Mouse (Mus musculus): Measurements from ENCODE around the gene Thap4. TPM values are rescaled to one million over a fixed set of nuclear protein-coding genes. Genes with fewer than 3 reads are reported as not detected.

Gene Thap4
- polyA plus RNA-seq, 1 experiment from 2014 or later, result 47.2 TPM

GRCm38 (mm10) chr1:93691106-93691505 lies 63.6 kb downstream of the Thap4 start:
- Histone ChIP-seq H3K27me3 (replicated peaks) (no peaks in the 10 kb centered on the region), H3K36me3 (peaks cover 38% of the 10 kb centered on the region), H3K4me3 (no peak overlapping the region), H3K4me2 (no peak overlapping the region), H3K9ac (no peak overlapping the region), H3K27ac (ENCODE audit: poor library complexity, severe bottlenecking) (no peak overlapping the region), H3K9me3 (replicated peaks) (no peaks in the 10 kb centered on the region), H3K4me1 (replicated peaks) (peaks cover 34% of the 10 kb centered on the region)
- ATAC-seq (ENCODE audit: insufficient number of reproducible peaks, low FRiP score), result no peak
- WGBS, result 89% methylated on average over 8 of the region's 8 CpGs

DNA sequence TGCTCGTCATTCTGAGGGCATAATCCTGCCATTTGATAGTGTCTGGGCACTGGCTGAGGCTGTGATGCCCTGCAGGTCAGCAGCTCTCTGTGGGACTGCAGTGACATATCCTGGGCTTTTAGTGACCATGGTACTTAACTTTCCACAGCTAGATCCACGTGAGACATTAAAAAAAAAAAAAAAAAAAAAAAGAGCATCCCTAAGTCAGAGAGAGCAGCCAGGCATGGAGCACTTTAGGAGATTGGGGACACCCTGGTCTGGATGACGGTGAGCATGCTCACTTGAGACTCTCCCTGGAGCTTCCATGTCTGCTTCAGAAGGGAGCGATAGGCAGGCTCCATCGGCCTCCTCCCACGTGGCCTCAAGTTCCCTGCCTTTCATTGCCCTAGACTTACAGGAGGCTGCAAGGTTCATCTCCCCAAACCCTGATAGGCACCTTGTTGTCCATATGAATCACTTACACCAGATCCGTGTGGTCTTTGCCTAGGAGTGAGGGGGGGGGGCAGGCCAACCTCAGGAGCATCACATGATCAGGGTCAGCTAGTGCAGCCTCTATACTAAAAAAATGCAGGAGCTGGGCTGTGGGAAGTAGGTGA lies 64.7 kb downstream of the Thap4 start:
- H3K27ac ChIP-seq (ENCODE audit: poor library complexity, severe bottlenecking), result no peak overlapping the region
- H3K4me2 ChIP-seq, result no peak overlapping the region
- H3K27me3 ChIP-seq (replicated peaks), result no peaks in the 10 kb centered on the region
- no peak overlapping the region for H3K4me3 ChIP-seq
- no peak for ATAC-seq (ENCODE audit: insufficient number of reproducible peaks, low FRiP score)
- no peak overlapping the region for H3K9ac ChIP-seq
- peaks cover 29% of the 10 kb centered on the region for H3K4me1 ChIP-seq (replicated peaks)
- no peaks in the 10 kb centered on the region for H3K9me3 ChIP-seq (replicated peaks)
- WGBS, result 75% methylated on average over 7 of the region's 7 CpGs
- peaks cover 30% of the 10 kb centered on the region for H3K36me3 ChIP-seq

DNA sequence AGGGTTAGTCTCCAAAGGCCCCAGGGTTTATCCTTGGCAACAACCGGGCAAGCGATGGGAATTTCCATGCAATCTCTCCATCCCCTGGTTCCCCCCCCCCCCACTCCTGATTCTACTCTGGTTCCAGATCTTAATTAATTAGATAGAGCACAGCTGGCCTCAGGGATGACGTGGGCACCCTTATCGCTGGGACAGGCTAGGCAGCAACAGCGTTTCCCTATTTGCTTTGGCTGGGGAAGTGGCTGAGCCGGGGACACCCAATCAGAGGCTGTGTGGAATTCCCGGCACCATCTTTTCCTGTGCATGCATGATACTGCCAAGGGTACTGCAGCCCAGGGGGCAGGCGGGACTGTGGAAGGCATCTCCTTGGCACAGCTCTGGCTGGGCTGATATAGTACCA lies 66.5 kb downstream of the Thap4 start:
- Histone ChIP-seq H3K27ac (ENCODE audit: poor library complexity, severe bottlenecking) (no peak overlapping the region), H3K4me2 (no peak overlapping the region), H3K27me3 (replicated peaks) (no peaks in the 10 kb centered on the region), H3K4me1 (replicated peaks) (peaks cover 24% of the 10 kb centered on the region), H3K9me3 (replicated peaks) (no peaks in the 10 kb centered on the region), H3K4me3 (no peak overlapping the region), H3K9ac (no peak overlapping the region), H3K36me3 (peaks cover 25% of the 10 kb centered on the region)
- ATAC-seq (ENCODE audit: insufficient number of reproducible peaks, low FRiP score), result peak; percentile 60
- 67% methylated on average over 8 of the region's 8 CpGs for whole genome bisulfite sequencing

DNA sequence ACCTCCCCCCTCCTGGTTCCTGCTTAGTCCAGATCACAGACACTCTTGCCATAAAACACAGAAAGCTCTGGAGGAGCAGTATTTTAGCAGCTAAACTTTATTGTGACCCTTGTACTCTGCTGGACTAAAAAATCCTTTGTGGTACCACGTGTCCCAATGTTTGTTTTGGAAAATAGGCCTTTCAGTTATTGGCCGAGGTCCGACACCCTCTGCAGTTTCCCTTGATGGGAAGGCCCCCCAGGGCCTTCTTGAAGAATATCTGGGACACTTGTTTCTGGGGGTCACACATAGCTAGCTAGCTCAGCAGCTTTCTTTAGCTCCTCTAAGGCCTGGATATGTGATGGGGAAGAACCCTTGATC lies 67.7 kb downstream of the Thap4 start:
- Histone ChIP-seq H3K4me3 (peak overlapping the region; percentile 75), H3K27ac (ENCODE audit: poor library complexity, severe bottlenecking) (no peak overlapping the region), H3K36me3 (peaks cover 20% of the 10 kb centered on the region), H3K9me3 (replicated peaks) (no peaks in the 10 kb centered on the region), H3K4me1 (replicated peaks) (peaks cover 24% of the 10 kb centered on the region), H3K27me3 (replicated peaks) (no peaks in the 10 kb centered on the region), H3K4me2 (peak overlapping the region; percentile 97), H3K9ac (peak overlapping the region; percentile 82; the same call in 1 of the 2 replicates)
- WGBS, result 63% methylated on average over 3 of the region's 3 CpGs
- ATAC-seq (ENCODE audit: insufficient number of reproducible peaks, low FRiP score), result no peak

DNA sequence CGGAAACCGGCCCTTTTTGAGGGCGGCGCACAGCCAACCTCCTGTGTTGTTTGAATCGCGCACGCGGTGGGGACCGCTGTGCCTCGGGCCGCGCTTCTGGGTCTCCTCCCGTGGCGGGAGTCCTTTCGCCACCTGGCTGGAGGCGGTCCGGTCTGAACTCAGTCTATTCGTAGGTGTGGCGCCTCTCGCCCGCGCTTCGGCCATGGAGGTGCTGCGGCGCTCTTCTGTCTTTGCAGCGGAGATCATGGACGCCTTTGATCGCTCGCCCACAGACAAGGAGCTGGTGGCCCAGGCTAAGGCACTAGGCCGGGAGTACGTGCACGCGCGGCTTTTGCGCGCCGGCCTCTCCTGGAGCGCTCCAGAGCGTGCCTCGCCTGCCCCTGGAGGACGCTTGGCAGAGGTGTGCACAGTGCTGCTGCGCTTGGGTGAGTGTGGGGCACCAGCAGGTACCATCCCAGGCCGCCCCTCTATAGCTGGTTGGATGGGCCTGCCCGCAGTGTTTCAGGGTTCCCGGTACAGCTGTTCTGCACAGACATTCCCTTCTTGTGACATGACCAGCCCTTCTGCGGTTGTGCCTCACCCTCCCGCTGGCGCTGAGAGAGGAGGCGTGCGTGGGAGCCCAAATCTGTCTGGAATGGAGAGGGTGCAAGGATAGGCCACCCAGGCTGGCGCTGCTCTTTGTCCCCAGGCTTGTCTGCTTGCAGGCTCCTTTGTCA lies 68.3 kb downstream of the Thap4 start:
- peak overlapping the region; percentile 75 for H3K4me3 ChIP-seq
- ATAC-seq (ENCODE audit: insufficient number of reproducible peaks, low FRiP score), result peak; percentile 61
- H3K27me3 ChIP-seq (replicated peaks), result no peaks in the 10 kb centered on the region
- whole genome bisulfite sequencing, result 5% methylated on average over 51 of the region's 51 CpGs
- H3K36me3 ChIP-seq, result peaks cover 15% of the 10 kb centered on the region
- peaks cover 24% of the 10 kb centered on the region for H3K4me1 ChIP-seq (replicated peaks)
- peak overlapping the region; percentile 82 for H3K9ac ChIP-seq
- no peaks in the 10 kb centered on the region for H3K9me3 ChIP-seq (replicated peaks)
- peak overlapping the region; percentile 97 for H3K4me2 ChIP-seq
- H3K27ac ChIP-seq (ENCODE audit: poor library complexity, severe bottlenecking), result 0 out of 2 replicates have a peak overlapping the region, but pooled peaks have one; percentile 6

DNA sequence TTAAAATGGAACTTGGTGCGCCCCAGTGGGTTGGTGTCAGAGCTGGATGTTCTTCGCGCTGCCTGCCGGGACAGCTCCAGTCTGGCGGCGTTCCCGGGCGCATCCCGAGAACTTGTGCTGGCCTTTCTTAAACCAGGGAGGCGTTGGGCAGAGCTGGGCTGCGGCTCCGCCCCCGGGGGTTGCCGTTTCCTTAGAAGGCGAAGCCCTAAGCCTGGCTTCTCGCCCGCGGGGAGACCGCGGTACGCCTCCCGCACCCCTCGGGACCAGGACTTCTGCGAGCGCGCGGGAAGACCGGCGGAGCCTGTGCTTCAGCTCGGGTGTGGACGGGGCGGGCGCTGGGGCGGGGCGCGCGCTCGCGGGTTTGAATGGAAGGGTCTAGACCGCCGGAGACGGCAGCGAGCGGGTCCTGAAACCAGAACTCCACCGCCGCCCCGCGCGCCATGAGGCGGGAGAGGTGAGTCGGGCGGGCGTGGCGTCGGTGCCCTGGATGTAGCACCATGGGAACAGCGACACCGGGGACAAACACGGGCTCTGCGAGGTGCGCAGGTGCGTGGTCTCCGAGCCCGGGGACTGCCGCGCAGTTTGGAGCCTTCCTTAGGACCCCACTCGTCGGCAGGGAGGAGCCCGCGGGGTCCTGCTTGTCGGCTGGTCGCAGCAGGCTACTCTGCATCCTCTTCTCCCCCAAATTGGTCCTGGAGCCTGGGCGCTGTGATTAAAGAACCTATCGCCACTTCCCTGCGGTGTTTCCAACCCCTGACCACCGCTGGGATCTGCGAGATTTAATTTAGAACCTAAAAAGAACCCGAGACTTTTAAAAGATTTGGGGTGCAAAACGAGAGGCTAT lies 69.0 kb downstream of the Thap4 start, which contains the start of gene Bok:
TSS of gene Bok (plus strand) at position 260 of the 844 bp plus-strand sequence.
- under 1% methylated on average over 78 of the region's 78 CpGs for WGBS
- Histone ChIP-seq H3K4me2 (peak within 1 kb of the TSS; percentile 97), H3K4me1 (replicated peaks) (peaks cover 24% of the 10 kb centered on the region), H3K27me3 (replicated peaks) (no peaks in the 10 kb centered on the region), H3K36me3 (peaks cover 7% of the 10 kb centered on the region; the same call in 1 of the 2 replicates), H3K27ac (ENCODE audit: poor library complexity, severe bottlenecking) (0 out of 2 replicates have a peak within 1 kb of the TSS, but pooled peaks have one; percentile 32), H3K4me3 (peak within 1 kb of the TSS; percentile 75), H3K9me3 (replicated peaks) (no peaks in the 10 kb centered on the region), H3K9ac (peak within 1 kb of the TSS; percentile 82)
- peak; percentile 40; the same call in 1 of the 2 replicates for ATAC-seq (ENCODE audit: insufficient number of reproducible peaks, low FRiP score)

DNA sequence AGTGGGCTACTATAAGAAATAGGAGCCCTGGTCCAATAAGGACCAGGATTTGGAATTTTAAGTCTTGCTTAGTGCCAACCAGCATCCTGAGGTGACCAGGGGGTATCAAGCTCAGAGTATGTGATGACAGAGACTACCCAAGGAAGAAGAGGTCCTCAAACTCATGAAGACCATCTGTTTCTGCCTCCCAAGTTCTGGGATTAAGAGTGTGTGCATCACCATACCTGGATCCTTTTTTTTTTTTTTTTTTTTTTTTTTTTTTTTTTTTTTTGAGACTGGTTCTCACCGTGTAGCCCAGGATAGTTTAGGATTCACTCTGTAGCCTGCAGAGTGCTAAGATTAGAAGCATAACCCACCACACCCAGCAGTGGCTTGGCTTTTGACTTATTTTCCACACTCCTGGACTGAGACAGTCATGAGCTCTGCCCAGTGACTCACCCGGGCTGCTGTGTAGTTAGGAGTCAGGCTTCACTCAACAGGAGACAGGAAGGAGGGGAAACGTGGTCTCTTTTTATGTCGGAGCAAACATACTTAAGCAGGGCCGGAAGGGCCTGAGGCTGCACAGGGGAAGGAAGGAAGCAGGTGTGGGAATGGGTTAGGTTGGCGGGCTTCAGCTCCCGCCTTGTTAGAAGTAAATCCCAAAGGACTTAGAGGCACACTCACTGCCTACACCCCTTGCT lies 74.6 kb downstream of the Thap4 start:
- peak; percentile 80 for ATAC-seq (ENCODE audit: insufficient number of reproducible peaks, low FRiP score)
- Histone ChIP-seq H3K9me3 (replicated peaks) (no peaks in the 10 kb centered on the region), H3K4me3 (no peak overlapping the region), H3K27ac (ENCODE audit: poor library complexity, severe bottlenecking) (no peak overlapping the region), H3K27me3 (replicated peaks) (no peaks in the 10 kb centered on the region), H3K4me1 (replicated peaks) (0 out of 2 replicates have a peak, but pooled peaks cover 3% of the 10 kb centered on the region), H3K9ac (no peak overlapping the region), H3K4me2 (no peak overlapping the region), H3K36me3 (no peaks in the 10 kb centered on the region)
- 44% methylated on average over 7 of the region's 7 CpGs for WGBS

GRCm38 (mm10) chr1:93678386-93678785 lies 76.3 kb downstream of the Thap4 start:
- H3K4me3 ChIP-seq, result no peak overlapping the region
- no peak overlapping the region for H3K27ac ChIP-seq (ENCODE audit: poor library complexity, severe bottlenecking)
- 0 out of 2 replicates have a peak, but pooled peaks cover 3% of the 10 kb centered on the region for H3K4me1 ChIP-seq (replicated peaks)
- 44% methylated on average over 2 of the region's 2 CpGs for WGBS
- H3K36me3 ChIP-seq, result no peaks in the 10 kb centered on the region
- ATAC-seq (ENCODE audit: insufficient number of reproducible peaks, low FRiP score), result no peak
- no peaks in the 10 kb centered on the region for H3K27me3 ChIP-seq (replicated peaks)
- H3K4me2 ChIP-seq, result no peak overlapping the region
- H3K9me3 ChIP-seq (replicated peaks), result no peaks in the 10 kb centered on the region
- H3K9ac ChIP-seq, result no peak overlapping the region

- H3K9ac ChIP-seq, result no peak overlapping the region
- H3K27me3 ChIP-seq (replicated peaks), result no peaks in the 10 kb centered on the region
- no peaks in the 10 kb centered on the region for H3K9me3 ChIP-seq (replicated peaks)
- H3K4me3 ChIP-seq, result no peak overlapping the region
- H3K4me1 ChIP-seq (replicated peaks), result peaks cover 18% of the 10 kb centered on the region
- H3K4me2 ChIP-seq, result no peak overlapping the region
- no peaks in the 10 kb centered on the region for H3K36me3 ChIP-seq
- WGBS, result 82% methylated on average over 5 of the region's 5 CpGs
- H3K27ac ChIP-seq (ENCODE audit: poor library complexity, severe bottlenecking), result no peak overlapping the region
- no peak for ATAC-seq (ENCODE audit: insufficient number of reproducible peaks, low FRiP score)
Measured at GRCm38 (mm10) chr1:93672682-93673081, 82.0 kb downstream of the Thap4 start.

DNA sequence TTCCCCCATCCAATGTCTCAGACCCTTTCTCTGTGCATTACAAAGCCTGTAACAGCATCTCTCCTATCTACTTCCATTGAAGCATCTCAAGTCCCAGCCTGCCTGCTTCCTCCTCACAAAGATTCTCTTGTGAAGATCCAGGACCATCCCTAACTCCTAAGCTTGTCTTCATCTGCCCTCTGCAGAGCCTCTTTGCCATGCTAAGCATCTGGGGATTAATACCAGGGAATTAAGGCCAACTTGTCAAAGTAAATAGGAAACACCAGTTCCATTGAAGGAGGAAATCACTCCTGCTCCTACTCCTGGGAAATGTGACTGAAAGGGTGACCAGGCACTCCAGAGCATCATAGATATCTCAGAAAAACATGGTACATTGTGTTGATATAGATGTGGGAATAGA lies 84.7 kb downstream of the Thap4 start:
- Histone ChIP-seq H3K4me2 (no peak overlapping the region), H3K9me3 (replicated peaks) (no peaks in the 10 kb centered on the region), H3K4me3 (no peak overlapping the region), H3K27me3 (replicated peaks) (no peaks in the 10 kb centered on the region), H3K36me3 (no peaks in the 10 kb centered on the region), H3K4me1 (replicated peaks) (peaks cover 24% of the 10 kb centered on the region), H3K9ac (no peak overlapping the region), H3K27ac (ENCODE audit: poor library complexity, severe bottlenecking) (no peak overlapping the region)
- no peak for ATAC-seq (ENCODE audit: insufficient number of reproducible peaks, low FRiP score)

Data from heart, embryonic 12.5 days (tissue).